Mouse (Mus musculus) kidney, postnatal 14 days (tissue): ENCODE results near the gene Adat1.

ENCODE experiments used
- DNase-seq: peaks from one replicate; pipeline ENCODE4 v3.0.0; 2022; ENCODE audit warnings: mixed read lengths

The Adat1 gene

GRCm38 (mm10) chr8:111937184-111937583 lies 54.9 kb downstream of the Adat1 start:
- DNase-seq: no peak

- DNase-seq: no peak
These were observed 57.9 kb downstream of the Adat1 start for GRCm38 (mm10) chr8:111934201-111934600.

- peak; percentile 94 for DNase-seq
These were observed 58.6 kb downstream of the Adat1 start, which contains the start of gene Tmem231 for GRCm38 (mm10) chr8:111933348-111934076. TSS of gene Tmem231 (minus strand) at chr8:111933881.

GRCm38 (mm10) chr8:111932580-111933336 lies 59.3 kb downstream of the Adat1 start:
- DNase-seq: peak; percentile 84

- no peak for DNase-seq
These were observed 60.4 kb downstream of the Adat1 start for GRCm38 (mm10) chr8:111931721-111932120.

GRCm38 (mm10) chr8:111929648-111930344 lies 62.3 kb downstream of the Adat1 start:
- no peak for DNase-seq

GRCm38 (mm10) chr8:111924976-111925375 lies 67.1 kb downstream of the Adat1 start:
- DNase-seq: no peak

GRCm38 (mm10) chr8:111923383-111923804 lies 68.7 kb downstream of the Adat1 start:
- DNase-seq: peak; percentile 53

GRCm38 (mm10) chr8:111920971-111921370 lies 71.1 kb downstream of the Adat1 start:
- DNase-seq: no peak

- DNase-seq: no peak
These were observed 72.4 kb downstream of the Adat1 start for GRCm38 (mm10) chr8:111919663-111920062.
